Mouse (Mus musculus) embryonic facial prominence, embryonic 13.5 days (tissue): ENCODE data around the gene Secisbp2l. TPM values are rescaled to one million over a fixed set of nuclear protein-coding genes. Genes with fewer than 3 reads are reported as not detected.

ENCODE experiments used
- ATAC-seq: fragments of 200-750 bp; cut with Nextera tagmentation; 2 replicates; pipeline ENCODE4 v1.8.0; 2017; ENCODE audit warnings: low read depth; ENCODE audit not compliant: insufficient number of reproducible peaks, insufficient read depth, low FRiP score, low TSS enrichment
- H3K27ac ChIP-seq: fragments of 300-500 bp; sonication (generic); 2 replicates; pipeline ENCODE4 v1.5.1; 2015; ENCODE audit warnings: moderate library complexity, mild to moderate bottlenecking, inconsistent platforms
- H3K27me3 ChIP-seq: fragments of 300-500 bp; sonication (generic); 2 replicates; pipeline ENCODE4 v1.6.1; 2015; ENCODE audit warnings: mild to moderate bottlenecking, inconsistent platforms
- H3K36me3 ChIP-seq: fragments of 300-500 bp; sonication (generic); 2 replicates; pipeline ENCODE4 v1.6.1; 2015; ENCODE audit warnings: mild to moderate bottlenecking, inconsistent platforms
- H3K4me1 ChIP-seq: fragments of 300-500 bp; sonication (generic); 2 replicates; pipeline ENCODE4 v1.6.1; 2015; ENCODE audit warnings: inconsistent platforms
- H3K4me2 ChIP-seq: fragments of 300-500 bp; sonication (generic); 2 replicates; pipeline ENCODE4 v1.6.1; 2015; ENCODE audit warnings: moderate library complexity, mild to moderate bottlenecking, inconsistent platforms
- H3K4me3 ChIP-seq: fragments of 300-500 bp; sonication (generic); 2 replicates; pipeline ENCODE4 v1.5.1; 2015; ENCODE audit warnings: mild to moderate bottlenecking, inconsistent platforms
- H3K9ac ChIP-seq: fragments of 300-500 bp; sonication (generic); 2 replicates; pipeline ENCODE4 v1.6.1; 2015; ENCODE audit warnings: mild to moderate bottlenecking, inconsistent platforms
- H3K9me3 ChIP-seq: fragments of 300-500 bp; sonication (generic); 2 replicates; pipeline ENCODE4 v1.6.1; 2016; ENCODE audit warnings: inconsistent platforms
- WGBS: fragments of 180-500 bp; shearing (Covaris S2); methylation state at CpG from one replicate; pipeline ENCODE4 v1.1.7; 2015; ENCODE audit warnings: mixed read lengths; 5-methylcytosine and 5-hydroxymethylcytosine counted together
- polyA plus RNA-seq: library from polyadenylated mRNA; unstranded; fragments of >200 nt; fragmentation: Nextera tagmentation; extraction: Ambion mirVana; gene quantifications from 2 replicates; pipeline ENCODE4 v1.2.1, GENCODE M21; 2015

Gene Secisbp2l
- polyA plus RNA-seq, 1 experiment from 2014 or later, result 21.5 TPM

- 42% methylated on average over 4 of the region's 4 CpGs for WGBS
- Histone ChIP-seq H3K9me3 (no peaks in the 10 kb centered on the region), H3K4me2 (no peak overlapping the region), H3K9ac (no peak overlapping the region), H3K4me3 (no peak overlapping the region), H3K27ac (0 out of 2 replicates have a peak overlapping the region, but pooled peaks have one; percentile 33), H3K27me3 (no peaks in the 10 kb centered on the region), H3K36me3 (no peaks in the 10 kb centered on the region), H3K4me1 (peaks cover 23% of the 10 kb centered on the region)
- ATAC-seq, result no peak
Measured at GRCm38 (mm10) chr2:125783868-125784267, 1.2 kb upstream of the Secisbp2l start.

GRCm38 (mm10) chr2:125781978-125782718, 522 bp downstream of the Secisbp2l start:
- Histone ChIP-seq H3K27me3 (no peaks in the 10 kb centered on the region), H3K4me1 (peaks cover 23% of the 10 kb centered on the region), H3K36me3 (peaks cover 10% of the 10 kb centered on the region; the same call in 1 of the 2 replicates), H3K9me3 (no peaks in the 10 kb centered on the region), H3K27ac (peak overlapping the region; percentile 83), H3K4me2 (peak overlapping the region; percentile 67), H3K9ac (peak overlapping the region; percentile 93), H3K4me3 (peak overlapping the region; percentile 88)
- 3% methylated on average over 44 of the region's 44 CpGs for WGBS
- ATAC-seq, result no peak; the same call in 1 of the 2 replicates

GRCm38 (mm10) chr2:125781006-125781405, 1.7 kb downstream of the Secisbp2l start:
- Histone ChIP-seq H3K4me1 (peaks cover 23% of the 10 kb centered on the region), H3K27me3 (no peaks in the 10 kb centered on the region), H3K4me2 (peak overlapping the region; percentile 67), H3K36me3 (peaks cover 10% of the 10 kb centered on the region; the same call in 1 of the 2 replicates), H3K27ac (0 out of 2 replicates have a peak overlapping the region, but pooled peaks have one; percentile 1), H3K9me3 (no peaks in the 10 kb centered on the region), H3K9ac (peak overlapping the region; percentile 93), H3K4me3 (peak overlapping the region; percentile 88)
- 47% methylated on average over 2 of the region's 2 CpGs for WGBS
- no peak for ATAC-seq

- no peak for ATAC-seq
- WGBS, result 89% methylated on average over 12 of the region's 12 CpGs
- Histone ChIP-seq H3K4me3 (no peak overlapping the region), H3K9ac (no peak overlapping the region), H3K27ac (no peak overlapping the region), H3K36me3 (peaks cover 32% of the 10 kb centered on the region), H3K4me2 (no peak overlapping the region), H3K27me3 (no peaks in the 10 kb centered on the region), H3K9me3 (no peaks in the 10 kb centered on the region), H3K4me1 (peaks cover 22% of the 10 kb centered on the region)
Measured at GRCm38 (mm10) chr2:125778380-125778779, 4.3 kb downstream of the Secisbp2l start.

- H3K9ac ChIP-seq, result no peak overlapping the region
- H3K4me1 ChIP-seq, result peaks cover 17% of the 10 kb centered on the region
- no peaks in the 10 kb centered on the region for H3K9me3 ChIP-seq
- no peak for ATAC-seq
- peaks cover 39% of the 10 kb centered on the region for H3K36me3 ChIP-seq
- H3K4me3 ChIP-seq, result no peak overlapping the region
- H3K27me3 ChIP-seq, result no peaks in the 10 kb centered on the region
- no peak overlapping the region for H3K4me2 ChIP-seq
- H3K27ac ChIP-seq, result no peak overlapping the region
- 92% methylated on average over 3 of the region's 3 CpGs for WGBS
Measured at GRCm38 (mm10) chr2:125777018-125777417, 5.7 kb downstream of the Secisbp2l start.

GRCm38 (mm10) chr2:125775661-125776060, 7.0 kb downstream of the Secisbp2l start:
- H3K4me3 ChIP-seq, result no peak overlapping the region
- 90% methylated on average over 7 of the region's 7 CpGs for WGBS
- no peaks in the 10 kb centered on the region for H3K27me3 ChIP-seq
- no peak overlapping the region for H3K27ac ChIP-seq
- H3K4me1 ChIP-seq, result peaks cover 4% of the 10 kb centered on the region
- H3K9me3 ChIP-seq, result no peaks in the 10 kb centered on the region
- H3K4me2 ChIP-seq, result no peak overlapping the region
- H3K9ac ChIP-seq, result no peak overlapping the region
- peaks cover 45% of the 10 kb centered on the region for H3K36me3 ChIP-seq
- ATAC-seq, result no peak

GRCm38 (mm10) chr2:125774846-125775245, 7.8 kb downstream of the Secisbp2l start:
- no peaks in the 10 kb centered on the region for H3K4me1 ChIP-seq
- H3K4me2 ChIP-seq, result no peak overlapping the region
- no peak overlapping the region for H3K4me3 ChIP-seq
- ATAC-seq, result no peak
- no peak overlapping the region for H3K27ac ChIP-seq
- H3K36me3 ChIP-seq, result peaks cover 53% of the 10 kb centered on the region
- WGBS, result 89% methylated on average over 4 of the region's 4 CpGs
- no peak overlapping the region for H3K9ac ChIP-seq
- H3K27me3 ChIP-seq, result no peaks in the 10 kb centered on the region
- no peaks in the 10 kb centered on the region for H3K9me3 ChIP-seq

GRCm38 (mm10) chr2:125765029-125765428, 17.6 kb downstream of the Secisbp2l start:
- WGBS, result 88% methylated on average over 3 of the region's 3 CpGs
- no peak overlapping the region for H3K4me2 ChIP-seq
- H3K4me1 ChIP-seq, result no peaks in the 10 kb centered on the region
- H3K27ac ChIP-seq, result no peak overlapping the region
- ATAC-seq, result no peak
- no peaks in the 10 kb centered on the region for H3K27me3 ChIP-seq
- no peaks in the 10 kb centered on the region for H3K9me3 ChIP-seq
- no peak overlapping the region for H3K9ac ChIP-seq
- H3K4me3 ChIP-seq, result no peak overlapping the region
- H3K36me3 ChIP-seq, result peaks cover 84% of the 10 kb centered on the region

- WGBS, result 89% methylated on average over 5 of the region's 5 CpGs
- Histone ChIP-seq H3K9ac (no peak overlapping the region), H3K27ac (no peak overlapping the region), H3K4me2 (no peak overlapping the region), H3K4me3 (no peak overlapping the region), H3K27me3 (no peaks in the 10 kb centered on the region), H3K4me1 (no peaks in the 10 kb centered on the region), H3K36me3 (peaks cover 82% of the 10 kb centered on the region), H3K9me3 (no peaks in the 10 kb centered on the region)
- ATAC-seq, result no peak
Measured at GRCm38 (mm10) chr2:125764531-125764930, 18.1 kb downstream of the Secisbp2l start.

- H3K36me3 ChIP-seq, result peaks cover 91% of the 10 kb centered on the region
- no peak overlapping the region for H3K4me3 ChIP-seq
- H3K9me3 ChIP-seq, result no peaks in the 10 kb centered on the region
- no peak overlapping the region for H3K9ac ChIP-seq
- ATAC-seq, result no peak
- peaks cover 13% of the 10 kb centered on the region for H3K4me1 ChIP-seq
- no peak overlapping the region for H3K4me2 ChIP-seq
- H3K27me3 ChIP-seq, result no peaks in the 10 kb centered on the region
- 73% methylated on average over 2 of the region's 2 CpGs for WGBS
- H3K27ac ChIP-seq, result no peak overlapping the region
Measured at GRCm38 (mm10) chr2:125749330-125749729, 33.3 kb downstream of the Secisbp2l start.

GRCm38 (mm10) chr2:125739338-125739737, 43.3 kb downstream of the Secisbp2l start:
- no peak overlapping the region for H3K9ac ChIP-seq
- H3K9me3 ChIP-seq, result no peaks in the 10 kb centered on the region
- H3K4me2 ChIP-seq, result no peak overlapping the region
- WGBS, result 68% methylated on average over 6 of the region's 6 CpGs
- H3K27ac ChIP-seq, result no peak overlapping the region
- 0 out of 2 replicates have a peak, but pooled peaks have one; percentile 62 for ATAC-seq
- peaks cover 16% of the 10 kb centered on the region for H3K4me1 ChIP-seq
- peaks cover 52% of the 10 kb centered on the region for H3K36me3 ChIP-seq
- H3K27me3 ChIP-seq, result no peaks in the 10 kb centered on the region
- H3K4me3 ChIP-seq, result no peak overlapping the region

GRCm38 (mm10) chr2:125738718-125739117, 44.0 kb downstream of the Secisbp2l start:
- Histone ChIP-seq H3K36me3 (peaks cover 46% of the 10 kb centered on the region), H3K4me2 (no peak overlapping the region), H3K9ac (no peak overlapping the region), H3K27me3 (no peaks in the 10 kb centered on the region), H3K4me3 (no peak overlapping the region), H3K9me3 (no peaks in the 10 kb centered on the region), H3K4me1 (peaks cover 20% of the 10 kb centered on the region), H3K27ac (no peak overlapping the region)
- 73% methylated on average over 5 of the region's 5 CpGs for WGBS
- ATAC-seq, result no peak
